Mouse (Mus musculus) left cerebral cortex, postnatal 14 days (tissue): ENCODE data around the gene Gfy. TPM values are rescaled to one million over a fixed set of nuclear protein-coding genes. Genes with fewer than 3 reads are reported as not detected.
"Not testable (repeated sequence)": the region's sequence is repeated elsewhere in the genome, so short reads cannot be mapped to it uniquely, and the experiment has no call there.

ENCODE experiments used
- DNase-seq, 2 experiments: peaks; one replicate each; pipeline ENCODE4 v3.0.0; 2021 to 2022; ENCODE audit warnings: low spot score in 2 of 2, mixed read lengths in 1 of 2
- intact Hi-C: fragments of 180-260 bp; cut with DNase I; formaldehyde crosslinking; loops from one replicate; pipeline ENCODE4 v1.15.1; 2025
- total RNA-seq, 2 experiments: library from RNA; stranded (reverse); gene quantifications; 2 replicates each; pipeline ENCODE4 v1.2.3; 2021

Gene Gfy
- total RNA-seq, 2 experiments from 2014 or later, result 0.18 TPM; not detected in 1

GRCm38 (mm10) chr7:45156206-45156605 lies 23.2 kb downstream of the Gfy start:
- intact Hi-C loops, result no loop called here
- DNase-seq, result no peak

- DNase-seq, result no peak
- intact Hi-C loops, result no loop called here
These were observed 23.8 kb downstream of the Gfy start for GRCm38 (mm10) chr7:45155590-45155989.

GRCm38 (mm10) chr7:45154993-45155514 lies 24.3 kb downstream of the Gfy start:
- DNase-seq, result peak; percentile 56 to 78
- intact Hi-C loops, result no loop called here

- intact Hi-C loops, result no loop called here
These were observed 25.0 kb downstream of the Gfy start, which contains the start of the genes Pih1d1 and Aldh16a1 for GRCm38 (mm10) chr7:45154096-45154992. Gene Pih1d1, plus strand, starts transcription at chr7:45154303. Gene Aldh16a1, minus strand, starts transcription at chr7:45154584.

GRCm38 (mm10) chr7:45153586-45153985 lies 25.8 kb downstream of the Gfy start:
- intact Hi-C loops, result no loop called here

More at GRCm38 (mm10) chr7:45154096-45154992, 25.0 kb downstream of the Gfy start, which contains the start of the genes Pih1d1 and Aldh16a1:
- DNase-seq, result peak; percentile 97 to 98

GRCm38 (mm10) chr7:45153052-45153451 lies 26.3 kb downstream of the Gfy start:
- DNase-seq, intact Hi-C loops: not testable (repeated sequence)

More at GRCm38 (mm10) chr7:45153586-45153985, 25.8 kb downstream of the Gfy start:
- no peak for DNase-seq

GRCm38 (mm10) chr7:45151303-45151702 lies 28.1 kb downstream of the Gfy start:
- intact Hi-C loops, result no loop called here
- no peak for DNase-seq

GRCm38 (mm10) chr7:45150321-45150720 lies 29.0 kb downstream of the Gfy start:
- intact Hi-C loops, result no loop called here
- DNase-seq, result no peak

- intact Hi-C loops, result no loop called here
- no peak for DNase-seq
These were observed 29.8 kb downstream of the Gfy start for GRCm38 (mm10) chr7:45149545-45149944.

GRCm38 (mm10) chr7:45148534-45149098 lies 30.8 kb downstream of the Gfy start:
- intact Hi-C loops, result no loop called here
- no peak for DNase-seq

- intact Hi-C loops, result no loop called here
- DNase-seq, result no peak
These were observed 31.5 kb downstream of the Gfy start for GRCm38 (mm10) chr7:45147899-45148298.

- DNase-seq, result no peak
- intact Hi-C loops, result no loop called here
These were observed 32.1 kb downstream of the Gfy start for GRCm38 (mm10) chr7:45147267-45147666.

GRCm38 (mm10) chr7:45145460-45145859 lies 33.9 kb downstream of the Gfy start:
- intact Hi-C loops, result no loop called here

GRCm38 (mm10) chr7:45144368-45145174 lies 34.8 kb downstream of the Gfy start:
- no peak for DNase-seq
- intact Hi-C loops, result no loop called here

More at GRCm38 (mm10) chr7:45145460-45145859, 33.9 kb downstream of the Gfy start:
- no peak for DNase-seq

GRCm38 (mm10) chr7:45141914-45142313 lies 37.5 kb downstream of the Gfy start:
- intact Hi-C loops, result no loop called here
- no peak for DNase-seq

- no peak for DNase-seq
- intact Hi-C loops, result no loop called here
These were observed 38.0 kb downstream of the Gfy start for GRCm38 (mm10) chr7:45141319-45141718.

GRCm38 (mm10) chr7:45139904-45140723 lies 39.3 kb downstream of the Gfy start:
- intact Hi-C loops, result no loop called here
- no peak for DNase-seq

- intact Hi-C loops, result no loop called here
- DNase-seq, result no peak
These were observed 41.0 kb downstream of the Gfy start for GRCm38 (mm10) chr7:45138403-45138802.
